Mouse (Mus musculus) brain, adult 2 months (tissue): ENCODE measurements at regions not wholly inside any gene's neighbourhood (a gene's known extent, or its start where the extent isn't known, plus 50 kb on each side); places are given as distances from the start of the nearest gene placed in this dataset.
A peak's percentile ranks its signal among the peaks of the same experiment; 100 is the strongest.

Experiments
- DNase-seq: peaks from one replicate; pipeline ENCODE4 v3.0.0; 2011; ENCODE audit warnings: low read depth, low spot score

- no peak for DNase-seq
These were observed 82.0 kb downstream of the Cth start for GRCm38 (mm10) chr3:157842872-157843271.

DNA sequence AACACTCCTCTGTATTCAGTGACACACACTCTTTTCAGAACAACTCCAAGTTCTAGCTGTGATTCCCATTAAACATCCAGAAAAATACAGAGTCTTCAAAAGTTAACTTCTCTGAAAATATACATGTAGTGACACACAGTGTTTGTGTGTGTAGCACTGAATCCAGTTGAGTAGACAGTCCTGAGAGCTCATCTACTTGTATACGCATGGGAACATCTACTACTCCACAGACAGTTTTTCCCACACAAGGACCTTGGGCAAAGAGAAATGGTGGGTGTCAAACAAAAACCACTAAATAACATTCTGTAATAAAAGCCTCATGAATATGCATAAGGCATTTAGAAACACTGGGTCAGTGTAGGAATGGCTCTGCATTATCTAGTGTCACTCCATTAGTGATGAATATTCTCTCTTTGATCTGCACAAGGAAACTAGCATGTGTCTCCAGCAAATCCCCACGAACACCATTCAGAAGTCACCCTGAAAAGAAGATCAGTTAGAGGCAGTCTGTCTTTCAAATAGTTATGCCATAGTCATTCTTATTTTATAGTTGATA is 83.6 kb downstream of the Cth start:
- no peak for DNase-seq

DNA sequence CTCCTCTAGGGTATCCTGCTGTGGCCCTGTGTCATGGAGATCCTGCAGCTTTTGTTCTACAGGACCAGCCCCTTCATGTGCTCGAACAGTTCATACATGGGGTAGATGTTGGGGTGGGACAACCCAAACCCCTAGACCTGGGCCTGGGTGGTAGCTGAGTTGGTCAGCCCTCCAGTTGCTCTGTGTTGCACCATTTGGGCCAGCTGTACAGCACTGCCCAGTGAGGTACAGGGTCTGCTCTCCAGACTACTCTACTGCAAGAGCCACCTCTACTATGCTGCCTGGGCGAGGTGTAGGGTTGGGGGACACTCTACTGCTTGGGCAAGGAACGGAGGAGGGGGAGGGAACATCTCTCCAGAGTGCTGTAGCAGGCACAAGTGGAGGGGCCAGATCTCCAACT is 120.6 kb downstream of the Cth start:
- no peak for DNase-seq

DNA sequence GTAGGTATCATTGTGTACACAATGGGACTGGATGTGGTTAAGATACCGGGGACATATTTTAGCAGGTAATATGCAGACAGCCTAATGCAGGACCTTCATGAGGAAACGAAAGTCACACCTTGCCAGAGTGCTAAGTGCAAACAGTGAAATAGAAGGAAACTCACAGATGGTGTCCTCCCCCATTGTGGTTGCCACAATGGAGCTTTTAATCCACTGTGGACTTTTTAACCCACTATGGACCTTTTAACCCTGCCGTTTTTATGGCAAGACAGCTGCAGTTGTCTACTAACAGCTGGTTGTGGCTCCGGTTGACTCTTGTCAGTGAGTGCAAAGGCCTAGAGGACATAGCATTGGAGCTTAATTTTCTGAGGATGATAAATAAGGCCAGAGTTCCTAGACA is 121.5 kb downstream of the Cth start:
- DNase-seq, result no peak

- DNase-seq, result no peak
These were observed 137.2 kb downstream of the Cth start for GRCm38 (mm10) chr3:157787559-157788256.

DNA sequence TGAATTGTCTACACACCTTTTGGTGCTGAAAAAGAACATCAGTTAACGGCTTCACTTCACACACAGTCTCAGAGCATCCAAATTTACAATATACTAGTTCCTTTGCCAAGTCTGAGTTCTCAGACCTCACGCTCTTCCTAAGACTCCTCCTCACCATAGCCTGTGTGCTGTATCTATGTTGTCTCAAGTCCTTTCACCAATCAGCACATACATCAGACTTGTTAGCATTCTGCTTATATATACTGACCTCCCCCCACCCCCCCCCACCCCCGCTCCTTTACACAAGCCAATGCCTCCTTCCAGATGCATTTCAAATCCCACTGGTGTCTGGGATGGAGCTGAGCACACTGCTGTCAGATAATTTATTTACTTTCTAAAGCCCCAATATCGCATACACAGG is 143.8 kb downstream of the Cth start:
- no peak for DNase-seq

DNA sequence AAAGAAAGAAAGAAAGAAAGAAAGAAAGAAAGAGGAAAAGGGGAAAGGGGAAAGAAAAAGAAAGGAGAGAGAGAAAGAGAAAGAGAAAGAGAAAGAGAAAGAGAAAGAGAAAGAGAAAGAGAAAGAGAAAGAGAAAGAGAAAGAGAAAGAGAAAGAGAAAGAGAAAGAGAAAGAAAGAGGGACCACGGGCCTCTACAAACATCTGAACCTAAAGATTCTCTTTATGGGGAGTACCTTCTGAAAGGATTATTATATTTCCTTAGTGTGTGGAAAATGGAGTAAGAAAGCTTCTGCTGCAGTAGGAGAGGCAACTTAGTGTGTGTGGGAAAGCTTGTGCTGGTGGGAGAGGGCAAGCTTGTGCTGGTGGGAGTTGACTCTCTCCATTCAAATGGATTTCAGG is 147.1 kb downstream of the Cth start:
- no peak for DNase-seq

DNA sequence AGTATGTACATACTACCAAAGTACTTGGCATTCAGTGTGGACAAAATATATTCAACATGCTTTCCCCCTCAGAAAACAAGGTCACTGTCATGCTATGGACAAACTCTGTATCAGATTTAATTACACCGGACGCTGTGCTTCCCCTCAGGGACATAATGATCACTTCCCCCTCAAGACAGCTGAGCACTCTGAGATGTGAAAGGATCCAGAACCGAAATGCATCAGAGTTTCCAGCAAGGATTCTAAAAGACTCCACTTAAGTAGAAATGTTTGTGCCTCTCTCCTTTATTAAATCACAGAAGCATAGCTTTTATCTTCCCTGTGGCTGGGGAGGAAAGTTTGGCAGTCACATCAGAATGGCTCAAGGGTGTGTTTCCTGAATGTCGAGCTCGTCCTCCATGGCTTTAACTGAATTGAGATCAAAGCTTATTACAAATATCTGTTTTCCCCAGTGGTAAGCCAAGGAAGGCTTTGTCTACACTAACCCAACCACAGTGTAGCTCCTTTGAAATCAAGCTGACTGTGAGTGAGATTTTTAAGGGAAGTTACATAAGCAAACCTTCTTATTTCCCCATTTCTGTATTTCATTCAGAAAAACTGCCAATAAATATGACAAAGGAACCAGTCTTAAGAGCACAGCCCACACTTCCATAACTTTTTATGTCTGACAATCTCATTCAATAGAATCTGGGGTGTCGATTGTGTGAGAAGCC is 161.2 kb downstream of the Cth start:
- DNase-seq, result peak; percentile 20

DNA sequence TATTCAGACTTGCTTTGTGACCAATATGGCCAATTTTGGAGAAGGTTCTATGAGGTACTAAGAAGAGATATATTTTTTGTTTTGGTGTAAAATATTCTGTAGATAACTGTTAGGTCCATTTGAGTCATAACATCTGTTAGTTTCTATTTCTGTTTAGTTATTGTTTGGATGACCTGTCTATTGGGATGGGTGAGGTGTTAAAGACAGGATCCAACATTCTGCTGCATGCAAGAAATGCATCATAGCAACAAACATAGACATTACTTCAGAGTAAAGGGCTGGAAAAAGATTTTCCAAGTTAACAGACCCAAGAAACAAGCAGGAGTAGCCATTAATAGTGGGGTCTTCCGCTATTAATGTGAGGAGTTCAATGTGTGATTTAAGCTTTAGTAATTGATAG is 165.0 kb downstream of the Cth start:
- no peak for DNase-seq

DNA sequence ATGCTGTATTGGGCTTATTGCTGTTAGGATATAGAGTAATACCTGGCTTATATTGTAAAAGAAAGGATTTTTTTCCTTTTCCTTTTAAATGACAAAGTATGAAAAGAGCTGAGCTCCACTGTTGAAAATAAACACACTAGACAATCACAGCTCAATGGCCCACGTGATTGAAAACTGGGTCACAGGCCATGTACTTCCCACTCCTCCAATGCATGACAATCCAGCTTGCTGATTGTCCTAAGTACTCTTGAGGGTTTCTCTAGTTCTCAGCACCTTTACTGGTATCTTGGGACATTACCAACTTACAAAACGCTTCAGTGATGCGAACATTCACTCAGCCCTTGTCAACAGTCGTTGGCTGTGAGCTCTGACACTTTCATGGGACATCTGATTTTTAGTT is 170.1 kb downstream of the Cth start:
- no peak for DNase-seq

DNA sequence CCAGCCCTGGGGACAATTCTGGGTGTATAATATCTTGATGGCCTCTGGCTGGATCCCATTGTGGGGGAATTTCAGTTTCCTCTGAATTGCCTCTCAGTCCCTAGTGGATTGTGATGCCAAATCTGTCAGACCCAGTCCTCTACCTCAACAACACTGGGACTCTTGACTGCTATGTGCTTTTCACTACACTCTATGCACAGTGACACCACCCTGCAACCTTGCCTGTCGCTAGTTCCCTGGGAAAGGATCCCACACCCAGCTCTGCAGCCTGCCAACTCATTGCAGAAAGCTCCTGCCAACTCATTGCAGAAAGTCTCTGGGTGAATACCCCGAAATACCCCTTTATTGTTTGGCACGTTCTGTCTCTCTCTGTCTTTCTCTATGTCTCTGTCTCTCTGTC is 174.6 kb downstream of the Cth start:
- peak; percentile 23 for DNase-seq

DNA sequence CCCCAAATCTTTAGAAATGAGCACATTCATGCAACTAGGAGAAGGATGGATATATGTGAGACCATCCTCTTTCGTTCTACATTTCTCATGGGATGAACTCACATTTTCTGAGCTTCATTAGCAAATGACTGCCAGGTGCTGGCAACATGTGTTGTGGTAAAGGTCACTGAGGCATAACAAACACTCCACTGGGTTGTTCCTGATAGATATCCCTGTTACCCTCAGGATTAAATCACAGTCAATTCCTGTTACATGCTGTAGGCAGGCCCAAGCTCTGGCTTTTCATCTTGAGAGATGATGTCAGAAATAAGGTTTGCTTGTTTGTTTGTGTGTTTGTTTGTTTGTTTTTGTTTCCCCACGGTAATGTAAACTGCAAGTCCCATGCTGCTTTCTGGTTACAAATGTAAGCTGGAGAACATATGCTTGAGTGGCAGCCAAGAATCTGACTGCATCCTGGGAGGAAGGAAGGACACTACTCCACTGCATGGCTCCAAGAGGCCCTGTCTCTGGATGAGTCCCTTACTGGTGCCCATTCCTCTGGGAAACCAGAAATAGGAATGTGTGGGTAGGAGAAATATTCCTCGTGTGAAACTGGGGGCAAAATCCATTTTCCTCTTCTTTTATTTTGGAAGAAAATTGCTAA is 176.4 kb downstream of the Cth start:
- DNase-seq, result peak; percentile 22

DNA sequence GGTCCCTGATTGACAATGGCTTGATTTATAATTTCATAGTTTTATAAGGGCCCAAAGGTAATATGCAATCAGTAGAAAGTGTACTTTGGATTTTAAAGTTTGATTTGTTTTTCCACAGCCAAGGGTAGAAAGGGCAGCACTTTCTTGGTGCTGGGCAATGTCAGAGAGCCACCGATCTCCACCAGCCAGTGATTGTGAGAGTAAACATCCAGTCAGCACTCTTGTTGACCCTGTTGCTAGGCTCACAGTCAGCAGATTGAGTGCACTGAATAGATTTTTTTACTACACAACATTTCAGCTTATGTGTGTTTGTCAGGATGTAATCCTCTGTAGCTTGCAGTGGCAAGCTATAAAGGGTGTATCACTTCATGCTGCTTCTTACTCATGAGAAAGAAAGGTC is 176.3 kb downstream of the Ptger3 start:
- DNase-seq, result no peak

DNA sequence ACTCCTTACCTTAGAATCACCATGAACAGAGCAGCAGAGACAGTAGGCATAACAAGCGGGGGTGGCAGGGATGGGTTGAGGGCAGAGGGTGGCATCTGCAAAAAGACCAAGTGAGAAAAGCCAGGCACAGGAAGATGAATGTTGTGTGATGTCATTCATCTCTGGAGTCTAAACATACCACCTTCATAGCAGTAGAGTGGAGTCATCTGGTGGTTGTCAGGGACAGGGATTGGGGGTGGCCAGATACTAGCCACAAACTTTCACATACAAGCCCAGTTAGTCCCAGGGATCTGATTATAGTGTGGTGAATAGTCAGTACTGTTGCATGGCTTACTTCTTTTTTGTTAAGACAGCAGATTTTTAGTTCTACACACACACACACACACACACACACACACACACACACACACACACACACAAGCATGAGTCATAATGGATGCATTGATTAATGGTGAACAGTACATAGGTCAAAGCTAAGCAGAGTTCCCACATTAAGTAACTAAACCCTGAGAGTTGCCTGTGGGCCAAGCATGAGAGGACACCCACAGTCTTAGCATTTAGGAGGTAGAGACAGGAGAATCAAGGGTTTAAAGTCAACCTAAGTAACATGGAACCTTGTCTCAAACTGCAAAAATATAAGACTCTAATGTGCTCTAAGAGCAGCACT is 173.1 kb downstream of the Ptger3 start:
- no peak for DNase-seq

GRCm38 (mm10) chr3:157732136-157732940 is 165.6 kb downstream of the Ptger3 start:
- no peak for DNase-seq

DNA sequence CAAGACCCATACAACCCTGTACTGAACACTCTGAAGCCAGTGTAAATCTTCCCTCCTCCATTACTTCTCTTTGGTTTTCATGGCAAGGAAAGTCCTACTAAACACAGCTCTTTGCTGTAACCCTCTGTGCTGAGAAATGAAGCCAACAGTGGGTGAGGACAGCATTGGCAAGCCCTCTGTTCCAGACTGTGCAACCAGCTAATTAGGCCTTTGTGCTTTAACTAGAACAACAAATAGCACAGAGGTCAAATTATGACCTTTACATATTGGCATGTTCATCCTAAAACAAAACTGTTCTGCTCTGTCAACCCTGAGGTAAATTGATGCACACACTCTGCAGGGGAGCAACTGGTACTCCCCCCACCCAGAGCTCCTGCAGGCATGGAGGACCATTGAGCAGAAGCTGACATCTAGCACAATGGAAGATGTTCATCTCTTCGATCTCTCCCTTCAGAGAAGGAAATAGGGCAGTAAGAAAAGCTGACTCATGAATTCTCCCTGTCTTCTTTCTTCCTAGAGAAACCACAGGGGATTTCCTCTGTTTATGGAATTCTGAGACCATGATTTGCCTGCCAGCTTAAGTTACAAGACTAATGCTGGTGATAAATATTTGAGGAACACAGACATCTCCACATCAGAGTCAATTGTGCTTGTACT is 163.1 kb downstream of the Ptger3 start:
- DNase-seq, result no peak

GRCm38 (mm10) chr3:157724542-157724941 is 157.8 kb downstream of the Ptger3 start:
- DNase-seq, result no peak

DNA sequence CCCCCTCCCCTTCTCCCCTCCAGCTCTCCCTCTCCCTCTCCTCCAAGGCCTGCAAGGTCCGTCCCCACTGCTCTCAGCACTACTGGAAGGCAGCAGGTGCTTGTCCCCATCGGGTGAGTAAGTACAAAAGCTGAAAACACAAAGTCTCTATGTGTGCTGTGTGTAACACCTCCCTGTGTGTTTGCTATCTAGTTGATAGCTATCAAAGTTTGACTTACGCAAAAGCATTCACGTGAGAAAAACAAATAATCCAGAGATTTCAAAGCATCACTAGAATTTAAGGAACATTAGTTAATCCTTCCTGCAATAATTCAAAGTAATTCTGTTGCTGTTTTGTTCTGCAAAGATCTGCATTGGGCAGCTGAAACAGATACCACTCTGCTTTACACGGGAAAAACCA is 156.5 kb downstream of the Ptger3 start:
- DNase-seq, result no peak

DNA sequence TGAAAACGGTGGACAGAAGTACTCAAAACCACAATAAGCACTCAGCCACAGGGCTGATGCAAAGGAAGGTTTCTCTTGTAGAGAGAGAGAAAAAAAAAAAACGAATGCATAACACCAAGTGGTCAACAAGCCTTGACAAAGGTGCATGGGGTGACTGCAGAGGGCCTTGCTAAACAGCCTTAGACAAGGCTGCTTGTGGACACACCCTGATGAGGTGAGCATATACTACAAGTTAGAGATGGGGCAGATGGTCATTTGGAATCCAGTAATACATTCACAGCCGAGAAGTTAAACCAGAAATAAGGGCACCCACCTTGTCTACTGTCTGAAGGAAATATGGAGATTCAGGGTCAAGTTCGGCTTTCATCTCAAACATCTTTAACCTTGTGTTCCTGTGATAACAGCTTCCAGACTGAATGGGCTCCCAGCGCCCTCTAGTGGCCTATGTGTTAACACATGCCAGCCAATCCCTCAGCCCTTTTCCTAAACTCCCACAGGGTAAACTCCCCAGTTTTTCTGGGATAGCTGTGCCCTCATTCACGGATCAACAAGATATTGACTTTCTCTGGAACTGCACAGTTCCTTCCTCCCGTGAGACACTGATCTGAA is 150.7 kb downstream of the Ptger3 start:
- peak; percentile 77 for DNase-seq

- no peak for DNase-seq
These were observed 147.3 kb downstream of the Ptger3 start for GRCm38 (mm10) chr3:157714023-157714422.
